Mouse (Mus musculus): Measurements from ENCODE around the gene Evc.

The Evc gene

GRCm38 (mm10) chr5:37241224-37241623 lies 95.5 kb downstream of the Evc start:
- no peak for DNase-seq

- no peak for DNase-seq
Observed at GRCm38 (mm10) chr5:37240550-37240949, 96.1 kb downstream of the Evc start.

Data from kidney, adult 18-20 months (tissue).